Mouse (Mus musculus) cerebellum, adult 2 months (tissue): ENCODE data around the gene Nckap1l.

ENCODE experiments used
- CTCF ChIP-seq: fragments of 200-500 bp; IDR thresholded peaks from 2 replicates; pipeline ENCODE4 v1.5.1; 2011; ENCODE audit warnings: low read depth, mild to moderate bottlenecking, control low read depth, low read length, moderate library complexity, borderline replicate concordance; ENCODE audit not compliant: insufficient read depth
- POLR2A ChIP-seq: fragments of 200-500 bp; IDR thresholded peaks from 2 replicates; pipeline ENCODE4 v1.6.1; 2011; ENCODE audit warnings: low read length, control low read depth, borderline replicate concordance; ENCODE audit not compliant: insufficient read depth

DNA sequence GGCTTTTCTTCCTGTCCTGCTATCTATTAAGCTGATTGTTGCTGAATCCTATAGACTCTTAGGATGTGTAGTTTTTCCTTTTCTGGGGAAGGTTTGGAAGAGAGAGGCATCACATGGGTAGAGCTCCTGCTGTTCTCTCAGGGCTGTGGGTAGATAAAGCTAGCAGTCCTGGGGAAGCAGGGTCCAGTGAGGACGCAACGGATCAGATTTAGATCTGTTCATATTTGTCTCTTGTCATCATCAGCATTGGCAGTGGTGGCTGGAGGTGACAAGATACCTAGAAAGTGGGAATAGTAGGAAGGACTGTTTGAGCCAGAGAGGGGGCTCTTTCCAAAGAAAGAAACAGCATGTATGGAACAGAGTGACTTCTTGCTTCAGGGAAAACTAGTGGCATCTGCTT is 81.4 kb downstream of the Nckap1l start:
- TF ChIP-seq POLR2A (no peak), CTCF (no peak)
